Mouse (Mus musculus) kidney, postnatal 25 days (tissue): ENCODE results near the gene Tbc1d1.

Experiments
- DNase-seq, 2 experiments: peaks; one replicate each; pipeline ENCODE4 v3.0.0; 2021; ENCODE audit warnings: mixed read lengths in 2 of 2

Gene Tbc1d1

DNA sequence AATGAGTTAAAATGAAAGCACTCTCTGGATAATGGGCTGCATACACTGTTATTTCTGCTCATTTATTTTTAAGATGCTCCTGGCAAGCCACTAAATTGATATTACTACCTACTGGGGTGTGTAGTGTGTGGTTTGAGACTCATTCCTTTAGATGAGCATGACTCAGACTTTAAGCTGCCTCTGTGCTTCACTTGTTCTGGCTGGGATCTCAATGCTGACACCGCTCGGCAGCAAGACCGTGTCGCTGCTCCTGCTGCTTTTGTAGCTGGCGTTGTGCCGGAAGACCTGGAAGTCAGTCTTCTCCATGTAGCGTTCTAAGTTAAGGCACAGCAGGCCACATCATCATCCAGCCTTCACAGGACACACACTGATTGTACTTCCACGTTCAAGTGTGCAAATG lies 124.1 kb downstream of the Tbc1d1 start:
- no peak for DNase-seq

DNA sequence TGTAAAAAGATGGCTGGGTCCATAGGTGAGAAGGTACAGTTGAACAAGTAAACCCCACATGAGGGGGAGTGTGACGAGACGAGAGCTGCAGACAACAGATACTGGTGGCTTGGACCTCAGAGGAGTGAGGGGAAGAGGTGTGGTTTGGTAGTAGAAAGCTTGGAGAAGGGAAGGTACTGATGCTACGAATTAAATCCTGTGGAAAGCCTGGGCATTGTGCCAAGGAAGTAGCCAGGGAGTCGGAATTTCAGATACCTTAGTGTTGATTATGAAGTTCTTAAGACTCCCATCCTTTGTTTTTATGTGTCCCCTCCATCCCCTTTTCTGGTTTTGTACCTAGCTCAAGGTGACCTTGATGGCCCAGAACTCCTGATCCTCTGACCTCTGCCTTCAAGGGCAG lies 124.5 kb downstream of the Tbc1d1 start:
- DNase-seq = peak in 1 of 2 experiments; percentile 59

DNA sequence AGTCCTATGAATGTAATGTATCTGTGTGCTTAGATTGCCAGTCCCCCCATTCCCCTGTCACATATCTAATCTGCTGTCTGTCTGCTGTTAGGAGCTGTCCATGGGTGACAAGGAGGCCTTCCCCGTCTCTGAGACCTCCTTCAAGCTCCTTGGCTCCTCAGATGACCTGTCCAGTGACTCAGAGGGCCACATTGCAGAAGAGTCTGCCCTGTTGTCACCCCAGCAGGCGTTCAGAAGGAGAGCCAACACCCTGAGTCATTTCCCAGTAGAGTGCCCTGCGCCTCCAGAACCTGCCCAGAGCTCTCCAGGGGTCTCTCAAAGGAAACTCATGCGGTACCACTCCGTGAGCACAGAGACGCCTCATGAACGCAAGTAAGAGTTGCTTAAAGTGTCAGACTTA lies 125.6 kb downstream of the Tbc1d1 start:
- DNase-seq = no peak

DNA sequence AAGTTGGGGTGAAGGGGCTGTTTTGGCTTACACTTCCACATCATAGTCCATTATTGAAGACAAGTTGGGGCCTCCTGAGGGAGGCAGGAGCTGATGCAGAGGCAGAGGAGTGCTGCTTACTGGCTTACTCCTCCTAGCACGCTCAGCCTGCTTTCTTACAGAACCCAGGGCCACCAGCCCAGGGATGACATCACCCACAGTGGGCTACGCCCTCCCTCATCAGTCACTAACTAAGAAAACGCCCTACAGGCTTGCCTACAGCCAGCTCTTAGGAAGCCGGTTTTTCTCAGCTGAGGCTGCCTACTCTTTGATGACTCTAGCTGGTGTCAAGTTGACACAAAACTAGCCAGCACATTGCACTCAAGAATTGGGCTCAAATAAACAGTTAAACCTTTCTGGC lies 126.5 kb downstream of the Tbc1d1 start:
- DNase-seq = no peak

DNA sequence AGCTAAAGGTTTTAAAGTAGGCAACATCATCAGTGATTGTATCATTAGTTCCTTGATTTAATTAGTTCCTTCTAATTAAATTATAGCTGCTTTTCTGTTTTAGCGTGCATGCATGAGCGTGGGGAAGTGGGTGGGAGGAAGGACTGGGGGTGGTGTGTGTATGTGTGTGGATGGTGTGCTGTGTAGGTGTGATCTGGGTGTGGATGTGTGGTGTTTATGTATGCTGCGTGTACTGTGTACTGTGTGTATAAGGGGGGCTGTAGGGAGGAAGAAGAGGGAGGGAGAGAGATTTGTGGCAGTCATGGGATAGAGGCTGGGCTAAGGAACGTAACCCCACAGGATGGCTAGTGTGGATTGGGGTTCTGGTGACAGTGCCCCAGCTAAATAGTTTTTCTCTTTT lies 129.2 kb downstream of the Tbc1d1 start:
- DNase-seq = no peak

DNA sequence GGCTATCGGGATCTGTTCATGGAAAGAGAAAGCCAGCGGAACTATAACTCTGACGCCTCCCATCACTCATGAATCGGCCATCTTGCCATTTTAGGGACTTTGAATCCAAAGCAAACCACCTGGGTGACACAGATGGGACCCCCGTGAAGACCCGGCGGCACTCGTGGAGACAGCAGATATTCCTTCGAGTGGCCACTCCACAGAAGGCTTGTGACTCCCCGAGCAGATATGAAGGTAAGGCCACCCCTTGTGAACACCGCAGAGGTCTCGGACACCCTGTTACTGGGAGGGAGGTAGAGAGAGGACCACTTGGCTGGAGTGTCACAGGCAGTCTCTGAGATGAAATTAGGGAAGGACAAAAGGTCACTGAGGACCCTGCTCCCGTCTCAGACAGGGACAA lies 129.7 kb downstream of the Tbc1d1 start:
- DNase-seq = no peak

DNA sequence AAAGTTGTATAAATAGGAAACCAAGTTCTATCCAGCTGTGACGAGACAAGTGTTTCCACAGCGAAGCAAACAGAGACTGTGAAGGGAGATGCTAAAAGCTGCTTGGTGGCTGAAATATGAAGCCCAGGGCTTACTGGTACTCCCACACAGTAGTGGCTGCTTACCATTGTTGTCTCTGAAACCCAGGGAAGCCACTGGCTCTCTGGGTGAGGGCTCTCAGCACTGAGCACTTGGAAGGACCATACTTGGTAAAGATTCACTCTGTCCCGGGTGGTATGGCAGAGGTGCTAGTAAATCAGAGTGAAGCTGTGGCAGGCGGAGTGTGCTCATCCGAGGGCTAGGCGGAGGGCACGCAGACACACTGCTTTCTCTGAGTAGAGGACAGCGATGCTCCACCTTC lies 131.2 kb downstream of the Tbc1d1 start:
- DNase-seq = no peak

DNA sequence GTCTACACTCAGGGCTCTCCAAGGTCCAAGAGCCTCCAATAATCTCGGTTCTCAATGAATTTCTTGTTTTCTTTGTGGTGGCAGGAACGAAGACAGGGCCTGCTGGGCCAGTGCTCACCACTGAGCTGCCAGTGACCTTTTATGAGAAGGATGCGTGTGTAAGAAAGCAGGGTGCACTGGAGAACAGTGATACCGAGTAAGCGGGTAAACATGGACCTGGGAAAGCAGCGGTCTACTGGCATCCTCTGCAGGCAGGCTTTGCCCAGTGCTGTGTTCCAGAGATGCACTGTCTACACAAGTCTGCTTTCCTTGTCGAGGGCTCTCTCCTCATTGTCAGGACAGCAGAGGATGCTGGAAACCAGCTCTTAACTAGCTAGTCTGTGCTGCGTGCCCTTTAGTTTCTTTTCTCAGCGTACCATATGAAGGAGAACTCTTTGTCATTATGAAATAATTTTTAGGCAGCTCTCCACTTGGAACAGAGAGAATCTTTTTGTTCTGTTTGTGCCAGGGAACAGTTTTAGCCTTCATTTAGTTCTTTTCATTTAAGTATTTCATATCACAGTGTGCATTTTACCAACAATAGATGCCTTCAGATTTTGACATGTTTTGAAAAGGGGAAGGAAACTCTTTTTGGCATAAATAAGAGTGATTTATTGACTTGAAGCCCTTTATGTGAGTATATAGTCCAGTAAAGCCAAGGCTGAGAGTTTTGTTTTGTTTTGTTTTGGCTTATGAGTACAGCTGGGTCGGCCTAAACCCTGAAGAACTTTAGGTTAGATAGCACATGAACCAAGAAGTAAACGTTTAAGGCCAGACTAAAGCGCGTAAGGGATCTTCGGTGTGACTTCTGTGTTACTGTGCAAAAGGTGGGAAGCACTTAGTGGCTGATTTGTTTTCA lies 132.2 kb downstream of the Tbc1d1 start:
- DNase-seq = no peak

DNA sequence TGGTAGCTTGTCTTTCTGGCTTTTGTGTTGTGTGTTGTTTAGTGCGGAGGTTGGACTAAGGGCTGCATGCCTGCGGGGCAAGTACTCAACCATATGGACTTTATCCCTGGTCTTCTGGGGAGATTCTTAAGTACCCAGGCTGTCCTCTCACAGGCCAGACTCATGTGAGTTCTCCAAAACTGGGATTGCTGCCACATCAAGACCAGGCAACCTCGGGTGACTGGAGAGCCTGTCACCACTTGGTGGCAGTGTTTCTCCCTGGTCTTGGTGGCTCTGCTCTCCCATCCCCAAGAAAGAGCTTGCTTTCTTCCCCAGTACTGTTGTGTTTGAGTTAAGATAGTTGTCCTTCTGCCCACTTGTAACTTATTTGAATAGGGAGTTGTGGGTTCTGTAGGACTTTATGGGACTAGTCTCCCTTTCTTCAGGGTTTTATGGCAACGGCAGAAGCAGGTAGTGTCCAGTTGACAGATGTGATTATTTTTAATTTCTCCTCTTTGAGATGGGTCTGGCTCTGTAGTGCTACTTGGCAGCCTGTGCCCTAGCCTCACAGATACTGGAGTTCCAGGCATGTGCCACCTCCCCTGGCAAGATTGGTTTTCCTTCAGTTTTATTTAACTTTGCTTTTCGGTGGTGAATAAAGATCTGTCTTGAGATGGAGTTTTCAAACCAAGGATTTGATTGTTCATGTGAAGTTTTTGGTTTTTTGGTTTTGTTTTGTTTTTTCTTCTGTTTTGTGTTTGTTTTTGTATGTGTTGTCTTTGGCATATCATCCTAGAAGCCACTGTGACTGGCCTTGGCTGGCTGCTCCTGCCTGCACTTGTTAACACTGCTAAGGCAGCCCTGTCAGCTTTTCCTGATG lies 133.3 kb downstream of the Tbc1d1 start:
- DNase-seq = peak; percentile 93 to 94

DNA sequence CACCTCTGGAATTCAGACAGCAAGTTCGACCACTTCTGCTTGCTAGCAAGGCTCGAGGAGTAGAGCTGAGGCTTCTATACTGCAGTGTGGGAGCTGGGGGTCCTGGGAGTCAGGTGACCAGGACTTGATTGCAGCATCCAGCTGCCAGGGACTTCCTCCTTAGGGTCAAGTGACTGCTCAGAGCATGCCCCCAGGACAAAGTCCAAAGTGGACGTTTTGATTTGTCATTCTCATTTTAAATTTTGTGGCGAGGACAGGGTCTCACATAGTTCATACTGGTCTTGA lies 133.9 kb downstream of the Tbc1d1 start:
- DNase-seq = peak; percentile 36 to 64

DNA sequence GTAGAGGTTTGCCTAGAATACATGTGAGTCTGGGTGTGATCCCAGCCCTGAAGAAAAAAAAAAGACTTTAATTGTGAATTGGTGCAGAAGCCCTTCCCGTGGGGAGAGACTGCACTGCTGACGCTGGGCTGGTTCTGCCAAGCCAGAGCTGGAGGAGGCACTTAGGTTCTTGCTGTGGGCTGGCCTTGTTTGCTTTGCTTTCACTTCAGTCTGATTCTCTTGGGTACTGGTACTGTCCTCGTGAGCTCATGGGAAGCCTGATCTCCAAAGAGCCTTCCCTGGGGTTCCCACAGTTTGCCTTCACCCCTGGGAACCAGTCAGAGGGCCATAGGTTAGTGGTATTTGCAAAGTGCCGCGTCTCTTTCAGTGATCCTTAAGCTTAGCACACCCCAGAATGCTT lies 135.6 kb downstream of the Tbc1d1 start:
- DNase-seq = no peak

DNA sequence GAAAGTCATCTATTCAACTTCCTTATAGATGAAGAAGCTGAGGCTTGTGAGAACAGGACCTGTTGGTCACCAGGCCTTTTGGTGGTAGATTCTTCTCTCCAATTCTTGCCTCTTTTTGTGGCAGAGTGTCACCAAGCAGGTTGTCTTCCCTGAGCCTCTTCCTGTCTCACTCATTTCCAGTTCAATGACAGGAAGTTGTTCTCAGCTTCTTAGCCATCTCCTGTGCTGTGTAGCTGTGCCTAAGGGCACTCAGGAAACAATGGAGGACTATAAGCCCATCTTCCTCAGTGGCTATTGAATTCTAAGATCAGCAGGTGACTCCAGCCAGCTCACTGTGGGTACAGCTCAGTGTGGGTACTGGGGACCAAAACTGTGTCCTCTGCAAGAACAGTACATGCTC lies 139.5 kb downstream of the Tbc1d1 start:
- no peak for DNase-seq

DNA sequence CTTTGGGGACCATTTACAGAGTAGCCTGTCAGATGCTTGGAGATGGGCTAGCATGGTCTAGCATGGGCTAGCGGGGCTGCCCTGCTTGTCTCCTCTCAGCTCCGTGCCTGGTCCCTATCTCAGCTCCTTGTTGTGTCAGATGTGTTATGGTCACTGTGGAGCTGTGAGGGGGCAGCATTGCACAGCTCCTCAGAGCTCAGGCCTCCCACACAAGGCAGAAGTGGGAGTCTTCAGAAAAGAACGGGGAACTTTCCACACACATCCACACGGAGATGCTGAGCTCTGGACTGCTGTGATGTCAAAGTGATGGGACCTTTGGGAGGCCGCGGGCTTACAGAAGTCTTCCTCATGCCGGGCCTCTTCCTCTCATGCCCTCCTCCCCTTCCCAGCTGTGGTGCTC lies 140.2 kb downstream of the Tbc1d1 start:
- DNase-seq = no peak

DNA sequence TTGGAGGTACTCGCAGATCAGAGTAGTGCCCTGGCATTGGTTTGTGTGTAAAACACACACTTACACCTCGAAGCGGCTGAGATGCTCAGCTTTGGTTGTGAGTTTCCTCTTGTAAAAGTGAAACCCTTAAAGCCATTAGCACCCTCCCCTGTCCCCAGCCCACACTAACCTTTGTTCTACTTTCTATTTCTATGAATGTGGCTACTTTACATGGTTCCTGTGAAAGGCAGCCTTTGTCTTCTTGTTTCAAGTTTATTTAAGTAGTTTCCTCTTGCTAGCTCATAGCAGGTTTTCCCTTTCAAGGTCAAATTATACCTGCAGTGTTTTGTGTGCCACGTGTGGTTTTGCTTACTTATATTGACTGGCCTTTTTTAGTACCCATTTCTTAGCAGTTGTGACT lies 141.0 kb downstream of the Tbc1d1 start:
- no peak for DNase-seq

DNA sequence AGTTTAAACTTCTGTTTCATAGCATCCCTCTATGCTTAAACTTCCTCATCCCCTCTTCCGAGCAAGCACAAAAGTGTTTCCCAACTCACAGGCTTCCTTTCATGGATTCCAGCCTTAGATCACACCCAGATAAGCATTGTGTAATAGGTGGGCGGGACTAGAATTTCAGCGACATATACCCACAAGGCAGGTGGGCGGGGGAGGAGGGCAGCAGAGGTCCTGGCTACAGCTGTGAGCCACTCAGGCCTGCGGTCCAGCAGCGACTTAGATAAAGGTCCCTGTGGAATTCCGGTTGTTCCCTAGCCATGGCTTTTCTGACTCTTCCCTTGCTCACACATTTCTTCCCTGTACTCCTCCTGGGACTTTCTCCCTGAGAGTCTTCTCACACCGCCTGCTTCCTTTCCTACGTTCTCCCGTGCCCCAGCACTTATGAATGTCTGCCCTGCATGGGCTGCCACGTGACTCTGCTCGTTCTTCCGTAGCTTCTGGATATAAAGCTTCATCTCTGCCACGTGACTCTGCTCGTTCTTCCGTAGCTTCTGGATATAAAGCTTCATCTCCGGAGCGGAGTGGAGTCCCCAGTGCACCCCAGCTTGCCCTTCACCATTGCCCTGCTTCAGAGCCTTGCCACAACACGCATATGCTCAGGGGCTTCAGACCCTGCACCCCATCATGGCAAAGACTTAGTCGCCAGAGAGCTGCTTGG lies 142.4 kb downstream of the Tbc1d1 start:
- DNase-seq = peak; percentile 63 to 83

DNA sequence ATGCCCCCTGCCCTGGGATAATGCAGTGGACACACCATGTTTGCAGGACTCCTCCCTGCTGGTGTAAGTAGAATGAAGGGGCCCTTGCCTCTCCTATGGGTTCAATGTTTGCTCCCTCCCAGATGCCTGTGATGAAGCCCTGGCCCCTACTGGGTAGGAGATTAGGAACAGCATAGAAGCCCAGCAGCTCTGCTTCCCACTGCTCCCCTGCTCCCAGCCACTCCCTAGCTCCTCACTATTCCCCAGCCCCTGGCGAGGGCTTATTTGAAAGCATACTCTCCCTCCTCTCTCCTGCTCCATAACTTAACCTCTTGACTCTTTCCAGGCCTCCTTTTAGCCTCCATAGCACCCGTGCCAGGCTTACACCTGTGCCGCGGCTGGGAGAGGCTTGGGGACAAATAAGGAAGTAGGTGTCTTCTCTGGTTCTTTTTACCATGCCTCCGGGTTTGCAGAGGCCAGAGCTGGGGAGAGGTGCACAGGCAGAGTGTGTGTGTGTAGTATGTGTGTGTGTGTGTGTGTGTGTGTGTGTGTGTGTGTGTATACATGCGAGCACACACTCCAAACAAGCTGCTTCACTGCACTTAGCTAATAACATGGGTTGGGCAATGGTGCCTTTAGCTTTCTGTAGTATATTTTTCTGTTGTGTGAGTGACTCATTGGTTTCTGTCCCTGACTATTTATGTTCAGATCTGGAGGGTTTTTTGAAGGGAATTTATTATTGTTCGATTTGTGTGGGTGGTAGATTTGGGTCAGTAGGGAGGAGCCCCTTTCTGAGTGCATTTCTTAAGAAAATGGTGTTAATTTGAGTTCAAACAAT lies 143.6 kb downstream of the Tbc1d1 start:
- no peak for DNase-seq

DNA sequence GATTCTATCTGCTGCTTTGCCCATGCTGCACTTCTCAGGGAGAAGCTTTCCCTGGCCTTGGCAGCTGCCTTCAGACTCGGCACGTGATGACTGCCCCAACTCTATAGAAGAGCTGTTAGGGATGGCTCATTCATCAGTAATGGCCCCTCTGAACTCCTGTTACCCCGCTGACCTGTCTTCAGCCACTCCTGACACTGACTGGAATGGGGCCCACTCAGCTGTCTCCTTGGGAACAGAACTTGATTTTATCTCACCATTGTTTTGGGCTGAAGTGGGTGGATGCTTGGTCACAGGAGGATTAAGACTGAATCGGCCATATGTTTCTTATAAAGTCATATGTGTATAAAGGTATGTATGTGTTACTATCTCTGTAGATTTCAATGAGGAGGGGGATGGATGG lies 145.1 kb downstream of the Tbc1d1 start:
- DNase-seq = peak in 1 of 2 experiments; percentile 40

DNA sequence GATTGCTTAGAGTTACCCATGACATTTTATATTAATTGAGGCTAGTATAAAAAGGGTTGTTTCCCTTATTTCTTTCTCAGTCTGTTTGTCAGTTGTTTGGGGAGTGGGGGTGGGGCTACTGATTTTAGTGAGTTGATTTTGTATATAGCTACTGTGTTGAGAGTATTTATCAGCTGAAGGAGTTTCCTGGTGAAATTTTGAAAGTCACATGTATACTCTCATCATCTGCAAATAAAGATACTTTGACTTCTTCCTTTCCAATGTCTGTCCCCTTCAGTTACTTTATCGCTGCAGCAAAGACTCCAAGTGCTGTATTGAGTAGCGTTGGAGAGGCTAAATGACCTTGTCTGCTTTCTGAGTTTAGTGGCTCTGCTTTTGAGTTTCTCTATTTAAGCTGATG lies 151.2 kb downstream of the Tbc1d1 start:
- DNase-seq = no peak

DNA sequence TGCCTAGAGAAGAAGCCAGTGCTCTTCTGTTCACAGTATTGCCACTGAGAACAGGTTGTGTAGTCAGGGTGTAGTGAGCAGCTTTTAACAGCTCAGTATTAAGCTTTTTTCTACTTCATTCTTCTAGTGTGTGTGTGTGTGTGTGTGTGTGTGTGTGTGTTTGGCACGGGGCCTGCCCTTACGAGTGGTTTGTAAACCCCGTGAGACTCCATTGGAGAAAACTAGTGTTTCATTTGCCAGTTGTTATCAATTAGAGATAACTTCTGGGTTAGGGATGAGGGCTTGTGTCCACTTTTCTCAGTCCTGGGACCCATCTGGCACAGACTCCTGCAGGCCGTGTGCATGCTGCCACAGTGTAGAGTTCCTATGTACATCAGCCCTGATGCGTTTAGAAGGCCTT lies 156.2 kb downstream of the Tbc1d1 start:
- DNase-seq = no peak

DNA sequence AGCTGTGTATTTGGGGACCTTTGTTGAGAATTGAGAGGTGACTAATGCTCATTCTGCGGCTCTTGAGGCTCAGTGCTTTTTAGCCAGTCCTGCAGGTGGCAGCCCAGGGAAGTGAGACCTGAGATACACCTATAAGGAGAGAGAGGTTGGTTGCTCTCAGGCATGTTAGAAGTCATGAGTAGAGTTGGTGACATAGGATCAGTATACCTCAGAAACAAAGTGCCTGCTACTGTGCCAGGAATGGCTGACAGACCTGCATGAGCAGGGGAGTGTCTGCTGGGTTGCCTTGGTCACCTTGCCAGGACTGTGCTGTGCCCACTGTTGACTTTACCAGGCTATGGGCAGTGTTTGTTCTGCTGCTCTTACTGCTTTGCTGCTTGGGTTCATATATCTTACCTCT lies 157.4 kb downstream of the Tbc1d1 start:
- no peak for DNase-seq

DNA sequence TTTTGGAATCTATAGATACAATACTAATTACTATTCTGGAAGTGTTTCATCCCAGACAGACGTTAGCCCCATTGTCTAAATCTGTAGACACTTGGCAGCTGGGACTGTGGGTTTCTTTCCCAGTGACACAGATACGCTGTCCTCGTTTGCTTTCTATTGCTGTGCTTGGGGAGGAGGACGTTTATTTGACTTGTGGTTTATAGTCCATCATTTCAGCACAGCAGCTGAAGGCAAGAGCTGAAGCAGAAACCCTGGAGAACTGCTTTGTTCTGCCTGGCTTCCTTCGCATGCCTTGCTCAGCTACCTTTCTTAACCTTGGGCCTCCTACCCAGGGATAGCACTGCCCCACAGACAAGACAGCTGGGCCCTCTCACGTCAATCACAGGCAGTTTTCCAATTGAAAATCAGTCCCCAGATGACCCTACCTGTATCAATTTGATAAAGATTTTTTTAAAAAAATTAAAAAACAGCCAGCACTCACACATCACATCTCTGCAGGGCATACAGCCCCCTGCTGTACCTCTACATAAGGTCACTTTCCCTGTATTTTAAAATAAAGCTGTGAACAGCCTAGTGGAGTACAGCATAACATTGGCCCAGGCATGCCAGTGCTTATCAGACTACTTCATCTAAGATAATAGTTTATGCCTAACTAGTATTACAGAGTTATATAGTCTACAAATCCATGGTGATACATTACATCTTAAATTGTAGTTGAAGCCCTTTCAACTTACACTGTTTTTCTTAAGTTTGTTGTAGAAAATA lies 158.4 kb downstream of the Tbc1d1 start:
- DNase-seq = peak in 1 of 2 experiments; percentile 67

DNA sequence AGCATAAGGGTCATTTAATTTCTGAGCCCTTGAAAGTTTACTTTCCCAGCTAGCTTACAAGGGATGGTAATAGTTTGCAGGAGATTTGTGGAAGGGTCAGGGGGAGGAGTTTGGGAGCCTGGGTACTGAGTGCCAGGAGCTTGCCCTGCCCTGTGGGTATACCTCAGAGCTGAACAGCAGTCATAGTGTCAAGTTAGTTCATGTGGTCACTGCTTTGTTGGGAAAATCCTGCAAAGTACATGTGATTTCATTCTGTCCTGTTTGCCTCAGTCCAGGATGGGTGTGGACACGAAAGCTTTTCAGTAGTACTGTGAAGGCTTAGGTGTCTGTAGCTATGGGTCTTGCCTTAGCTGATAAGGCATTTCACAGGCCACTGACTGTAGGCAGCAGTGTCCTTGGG lies 159.0 kb downstream of the Tbc1d1 start:
- DNase-seq = no peak
